Mouse (Mus musculus) embryonic fibroblast, embryonic 13.5 days (primary cell): Measurements from ENCODE around the gene Gpr152.

ENCODE experiments used
- CTCF ChIP-seq: IDR thresholded peaks from 2 replicates; pipeline ENCODE4 v1.5.1; 2011; ENCODE audit warnings: mild to moderate bottlenecking, control low read depth, low read length, moderate library complexity, borderline replicate concordance; ENCODE audit not compliant: insufficient read depth
- POLR2A ChIP-seq: IDR thresholded peaks from 2 replicates; pipeline ENCODE4 v1.6.1; 2011; ENCODE audit warnings: low read depth, mild to moderate bottlenecking, control low read depth, low read length, moderate library complexity

DNA sequence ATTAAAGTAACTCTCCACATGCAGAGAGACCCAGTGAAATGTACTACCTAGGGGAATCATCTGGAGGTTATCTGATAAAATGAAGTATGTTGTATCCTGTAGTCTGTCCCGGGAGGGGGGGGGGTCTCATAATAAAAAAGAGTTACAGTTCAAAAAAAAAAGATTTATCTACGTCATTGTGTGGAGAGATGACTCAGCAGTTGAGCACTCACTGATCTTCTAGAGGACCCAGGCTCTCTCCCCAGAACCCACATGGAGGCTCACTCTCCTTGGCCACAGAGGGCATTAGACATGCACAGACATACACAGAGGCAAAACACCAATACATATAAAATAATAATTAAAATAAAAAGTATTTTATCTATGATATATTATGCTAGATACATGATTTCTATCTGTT, 48.2 kb upstream of the Gpr152 start:
- no peak for TF ChIP-seq CTCF
- TF ChIP-seq POLR2A, result no peak
